Mouse (Mus musculus) mouse trophoblast stem cell (cell line): ENCODE data around the gene Wdr83.
"Not testable (repeated sequence)": the region's sequence is repeated elsewhere in the genome, so short reads cannot be mapped to it uniquely, and the experiment has no call there.

Experiments used
- in situ Hi-C, 2 experiments: fragments of 300-500 bp; cut with MseI, MboI; formaldehyde crosslinking; loops; 2 replicates in 1 of 2; 3 replicates in 1 of 2; pipeline ENCODE4 v1.15.1; 2025

Gene Wdr83

DNA sequence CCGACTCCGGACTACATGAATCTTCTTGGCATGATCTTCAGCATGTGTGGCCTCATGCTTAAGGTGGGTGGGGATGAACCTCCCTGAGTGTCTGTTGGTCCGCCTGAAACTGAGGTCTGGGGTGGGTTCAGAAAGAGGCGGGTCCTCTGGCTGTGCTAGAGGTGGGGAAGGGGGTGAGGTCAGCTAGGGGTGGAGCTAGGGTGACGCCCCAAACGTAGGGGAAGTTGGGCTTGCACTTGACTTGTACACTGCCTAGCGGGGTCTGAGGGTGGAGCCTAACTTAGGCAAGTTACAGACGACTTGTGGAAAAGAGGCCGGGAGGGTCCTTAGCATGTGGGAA, at the start of gene Wdr83:
TSS of gene Wdr83 (minus strand) at position 91 of the 340 bp plus-strand sequence.
- in situ Hi-C loops, result no loop called here

DNA sequence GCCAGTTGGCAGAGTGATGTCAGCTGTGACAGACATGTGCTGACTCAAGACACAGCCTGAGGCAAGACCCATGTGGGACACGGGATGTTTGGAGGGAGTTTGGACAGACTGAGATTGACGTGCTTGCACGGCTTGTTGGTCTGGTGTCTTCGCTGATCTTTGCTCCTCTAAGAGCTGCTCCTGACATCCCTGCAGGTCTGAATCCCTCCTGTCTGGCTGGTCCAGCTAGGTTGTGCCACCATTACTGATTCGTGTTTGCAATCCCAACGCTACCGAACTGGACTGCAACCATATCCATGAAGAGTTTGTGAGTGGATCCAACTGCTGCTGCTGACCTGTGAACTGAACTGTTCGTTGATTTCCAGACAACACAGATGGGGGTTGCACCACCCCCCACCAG, 42.6 kb upstream of the Wdr83 start:
- in situ Hi-C loops, result no loop called here

DNA sequence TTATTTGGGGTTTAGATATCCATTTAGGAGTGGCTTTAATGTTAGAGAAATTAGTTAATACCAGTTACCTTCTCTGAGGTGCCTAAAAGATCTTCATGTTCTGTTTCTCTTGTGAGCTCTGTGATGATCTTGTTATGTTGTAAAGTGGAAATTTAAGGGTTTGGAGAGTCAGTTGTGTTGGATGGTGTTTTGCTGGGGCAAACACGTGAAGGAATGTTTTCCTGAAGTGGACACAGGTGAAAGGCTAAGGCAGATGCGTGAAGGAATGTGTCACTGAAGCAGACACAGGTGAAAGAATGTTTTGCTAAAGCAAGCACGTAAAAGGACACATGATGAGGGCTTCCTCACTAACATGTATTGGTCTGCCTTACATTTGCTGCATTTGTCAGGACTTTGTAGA, 41.9 kb upstream of the Wdr83 start, which contains the start of gene Zfp791:
TSS of gene Zfp791 (minus strand) at position 101 of the 400 bp plus-strand sequence.
- in situ Hi-C loops, result no loop called here

DNA sequence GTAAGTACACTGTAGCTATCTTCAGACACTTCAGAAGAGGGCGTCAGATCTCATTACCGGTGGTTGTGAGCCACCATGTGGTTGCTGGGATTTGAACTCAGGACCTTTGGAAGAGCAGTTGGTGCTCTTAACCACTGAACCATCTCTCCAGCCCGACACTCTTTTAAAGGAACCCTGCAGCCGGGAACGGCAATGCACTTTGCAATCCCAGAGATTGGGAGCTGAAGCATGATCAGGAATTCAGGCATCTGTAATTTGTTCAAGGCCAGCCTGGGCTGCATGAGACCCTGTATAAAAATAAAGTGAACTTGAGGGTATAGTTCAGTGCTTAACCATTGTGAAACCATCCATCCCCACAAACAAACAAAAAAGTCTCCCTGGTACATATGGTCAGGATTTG, 39.1 kb upstream of the Wdr83 start:
- in situ Hi-C loops, result not testable (repeated sequence)

DNA sequence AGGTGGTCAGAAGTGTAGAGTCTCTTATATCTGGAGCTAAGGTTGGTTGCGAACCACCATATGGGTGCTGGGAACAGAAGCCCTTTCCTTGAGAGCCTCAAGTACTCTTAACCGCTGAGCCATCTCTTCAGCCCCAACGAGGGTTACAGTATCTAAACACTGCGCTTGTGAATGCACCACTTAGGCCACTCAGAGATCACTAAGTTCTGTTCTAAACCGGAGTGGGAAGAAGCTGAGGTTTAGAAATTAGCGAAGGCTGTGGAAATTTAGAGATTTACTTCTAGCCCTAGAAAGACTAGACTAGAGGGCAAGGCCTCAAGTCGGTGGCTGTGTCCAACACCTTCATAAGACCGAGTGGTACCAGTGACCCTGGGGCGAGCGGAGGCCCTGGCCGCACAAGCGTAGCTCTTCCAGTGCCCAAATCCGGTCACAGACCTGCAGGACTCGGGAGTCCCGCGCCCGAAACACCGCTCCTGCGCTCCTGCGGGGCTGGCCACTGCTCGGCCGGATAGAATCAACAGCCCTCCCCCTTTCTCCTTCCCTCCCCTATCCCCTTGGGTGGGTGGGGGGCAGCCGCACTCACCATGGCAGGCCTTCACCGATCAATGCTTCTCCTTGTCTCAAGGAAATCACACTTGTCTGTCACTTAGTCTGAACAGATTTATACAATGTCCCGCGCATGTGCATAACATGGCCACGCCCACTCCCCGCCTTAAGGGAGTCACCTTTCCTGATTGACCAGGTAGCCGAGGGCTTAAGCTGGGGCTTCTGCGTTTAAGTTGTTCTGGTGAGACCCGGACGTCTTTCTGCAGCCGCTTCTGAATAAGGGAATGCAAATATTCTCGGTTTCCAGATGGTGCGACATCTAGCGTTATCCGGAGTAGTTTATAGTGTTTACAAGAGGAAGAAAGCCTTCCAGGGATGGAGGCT, 38.2 kb upstream of the Wdr83 start:
- in situ Hi-C loops, result no loop called here

DNA sequence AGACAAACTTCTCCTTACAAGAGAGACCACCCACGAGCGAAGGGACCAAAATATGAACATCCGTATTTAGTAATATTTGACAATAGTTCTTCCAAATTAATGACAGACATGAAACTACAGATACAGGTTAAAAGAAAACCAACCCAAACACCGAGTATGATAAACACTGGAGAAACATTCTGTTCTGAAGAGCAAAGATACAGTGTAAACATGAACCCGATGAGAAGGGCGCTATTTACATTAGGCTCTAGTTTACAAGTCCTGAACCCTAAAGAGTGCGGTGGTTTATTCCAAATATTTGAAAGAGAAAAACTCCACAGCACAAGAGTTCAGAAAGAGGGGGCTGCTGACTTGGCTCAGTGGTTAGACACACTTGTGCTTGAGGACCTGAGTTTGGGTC, 35.9 kb upstream of the Wdr83 start:
- in situ Hi-C loops, result no loop called here

DNA sequence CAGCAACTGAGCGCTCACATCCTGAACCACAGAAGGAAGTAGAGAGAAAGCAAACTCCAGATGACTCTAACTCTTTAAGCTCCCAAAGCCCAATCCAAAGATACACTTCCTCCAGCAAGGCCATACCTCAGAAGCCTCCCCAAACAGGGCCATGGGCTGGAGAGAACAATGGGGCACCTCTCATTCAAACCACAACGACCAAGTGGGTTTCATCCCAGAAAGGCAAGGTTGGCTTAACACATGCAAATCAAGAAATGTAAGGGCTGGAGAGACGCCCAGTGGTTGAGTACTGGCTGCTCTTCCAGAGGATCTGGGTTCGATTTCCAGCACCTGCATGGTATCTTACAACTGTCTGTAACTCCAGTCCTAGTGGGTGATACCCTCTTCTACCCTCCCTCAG, 34.4 kb upstream of the Wdr83 start:
- in situ Hi-C loops, result no loop called here

DNA sequence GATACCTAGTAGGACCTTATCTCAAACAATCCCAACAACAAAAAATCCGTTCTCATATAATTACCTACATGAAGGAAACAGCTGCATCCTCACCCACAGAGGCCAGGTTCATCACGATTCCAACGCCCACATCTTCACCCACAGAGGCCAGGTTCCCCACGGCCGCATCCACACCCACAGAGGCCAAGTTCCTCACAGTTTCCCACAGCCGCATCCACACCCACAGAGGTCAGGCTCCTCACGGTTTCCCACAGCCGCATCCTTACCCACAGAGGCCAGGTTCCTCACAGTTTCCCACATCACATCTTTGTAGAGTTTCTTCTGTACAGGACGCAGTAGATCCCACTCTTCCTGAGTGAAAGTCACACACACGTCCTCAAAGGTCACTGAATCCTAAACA, 32.1 kb upstream of the Wdr83 start:
- in situ Hi-C loops, result no loop called here

DNA sequence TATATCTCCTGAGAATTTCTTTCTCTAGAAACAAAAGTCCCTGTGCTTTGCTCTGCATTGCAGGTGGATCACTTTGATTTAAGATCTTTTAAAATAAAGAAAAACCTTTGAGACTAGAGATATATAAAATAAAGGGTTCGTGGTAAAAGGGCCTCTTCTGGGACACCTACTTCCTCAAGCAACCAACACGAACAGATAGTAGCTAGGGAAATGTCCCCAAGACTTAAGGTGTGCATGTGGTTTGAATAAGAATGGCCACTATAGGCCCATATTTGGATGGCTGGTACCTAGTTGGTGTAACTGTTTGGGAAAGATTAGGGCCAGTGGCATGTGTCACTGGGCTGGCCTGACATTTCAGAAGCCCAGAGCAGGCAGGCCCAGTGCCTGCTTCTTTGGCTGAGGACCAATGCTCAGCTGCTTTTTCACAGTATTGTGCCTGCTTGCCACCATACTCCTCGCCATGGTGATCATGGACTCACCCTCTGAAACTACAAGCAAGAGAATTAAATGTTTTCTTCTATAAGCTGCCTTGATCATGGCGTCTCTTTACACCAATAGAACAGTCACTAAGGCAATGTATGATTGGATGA, 19.1 kb upstream of the Wdr83 start:
- in situ Hi-C loops, result no loop called here

DNA sequence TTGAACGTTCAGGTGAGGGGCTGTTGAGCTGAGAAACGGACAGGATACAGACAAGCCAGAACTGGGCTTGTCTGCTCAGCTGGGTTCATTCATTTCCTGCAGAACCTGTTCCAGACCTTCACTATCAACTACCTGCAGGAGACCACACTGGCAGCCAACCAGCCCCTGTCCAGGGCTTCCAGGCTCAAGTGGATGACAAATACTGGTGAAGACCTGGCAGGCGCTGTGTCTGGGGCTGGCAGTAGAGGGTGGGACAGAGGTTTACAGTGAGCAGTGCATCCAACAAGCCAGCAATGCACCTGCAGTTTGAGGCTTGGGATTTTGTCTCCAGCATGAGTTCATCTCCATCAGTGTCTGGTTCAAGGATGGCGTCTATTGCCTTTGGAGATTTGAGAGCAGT, 15.7 kb upstream of the Wdr83 start:
- in situ Hi-C loops, result no loop called here

DNA sequence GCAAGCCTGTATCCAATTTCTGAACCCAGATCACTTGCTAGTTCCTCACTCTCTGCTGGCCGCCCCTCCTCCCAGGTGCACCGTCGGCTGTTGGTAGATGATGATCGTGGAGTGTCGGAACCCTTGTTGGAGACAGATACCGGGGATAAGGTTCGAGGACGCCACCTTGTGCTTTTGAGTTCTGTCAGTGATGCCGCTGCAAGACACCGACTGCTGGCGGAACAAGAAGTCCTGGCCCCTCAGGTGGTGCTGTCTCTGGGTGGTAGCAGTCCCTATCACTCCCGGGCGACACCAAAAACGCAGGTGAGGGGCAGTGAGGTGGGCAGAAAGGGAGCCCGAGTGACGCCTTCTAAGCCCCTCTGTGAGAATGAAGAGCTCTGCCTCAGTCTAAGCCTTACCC, 15.1 kb upstream of the Wdr83 start:
- in situ Hi-C loops, result no loop called here

DNA sequence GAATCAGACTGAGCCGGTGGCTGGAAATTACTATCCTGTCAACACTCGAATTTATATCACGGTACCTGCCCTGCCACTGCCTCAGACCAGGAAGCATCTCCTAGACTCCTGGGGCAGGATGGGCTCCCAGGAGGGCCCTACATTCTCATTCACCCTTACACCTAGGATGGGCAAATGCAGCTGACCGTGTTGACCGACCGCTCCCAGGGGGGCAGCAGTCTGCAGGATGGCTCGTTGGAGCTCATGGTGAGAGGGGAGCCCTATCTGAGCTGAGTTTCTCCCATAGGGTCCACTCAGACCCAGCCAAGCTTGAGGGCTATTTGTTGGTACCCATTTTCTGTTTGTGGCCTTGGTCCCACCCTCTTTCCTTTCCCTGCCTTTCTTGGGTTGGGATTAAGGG, 14.5 kb upstream of the Wdr83 start:
- in situ Hi-C loops, result no loop called here

DNA sequence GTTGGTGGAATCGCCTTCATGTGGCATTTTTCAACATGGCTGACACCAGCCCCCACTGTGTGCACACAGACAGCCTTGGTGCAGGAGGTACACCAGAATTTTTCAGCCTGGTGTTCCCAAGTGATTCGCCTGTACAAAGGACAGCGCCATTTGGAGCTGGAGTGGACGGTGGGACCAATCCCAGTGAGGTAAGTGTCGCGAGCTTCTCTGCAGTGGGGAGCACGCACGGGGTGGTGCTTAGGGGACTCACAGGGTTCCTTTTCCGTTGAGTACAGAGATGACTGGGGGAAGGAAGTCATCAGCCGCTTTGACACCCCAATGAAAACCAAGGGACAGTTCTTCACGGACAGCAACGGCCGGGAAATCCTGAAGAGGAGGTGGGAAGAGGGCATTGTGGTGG, 13.9 kb upstream of the Wdr83 start:
- in situ Hi-C loops, result no loop called here

DNA sequence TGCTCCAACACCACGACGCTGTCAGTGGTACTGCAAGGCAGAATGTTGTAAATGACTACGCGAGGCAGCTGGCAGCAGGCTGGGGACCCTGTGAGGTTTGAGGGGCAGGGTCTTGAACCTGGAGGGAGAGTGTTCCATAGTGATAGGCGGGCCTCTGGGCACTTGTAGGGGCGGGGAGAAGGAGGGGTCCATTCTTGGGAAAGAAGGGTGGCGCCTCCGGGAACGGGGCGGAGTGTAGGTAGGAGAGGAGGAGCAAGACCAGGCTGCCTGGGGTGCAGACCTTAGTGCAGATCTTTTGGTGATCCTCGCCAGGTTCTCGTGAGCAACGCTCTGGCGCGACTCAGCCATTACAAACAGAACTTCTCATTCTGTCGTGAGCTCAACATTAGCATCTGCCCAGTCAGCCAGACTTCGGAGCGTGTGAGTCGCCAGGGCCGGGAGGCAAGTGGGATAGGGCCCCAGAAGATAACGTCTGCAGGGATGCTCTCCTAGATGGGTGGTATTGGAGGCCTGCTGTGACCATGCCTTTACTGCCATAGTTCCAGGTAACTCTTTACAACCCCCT, 10.5 kb upstream of the Wdr83 start:
- in situ Hi-C loops, result no loop called here

DNA sequence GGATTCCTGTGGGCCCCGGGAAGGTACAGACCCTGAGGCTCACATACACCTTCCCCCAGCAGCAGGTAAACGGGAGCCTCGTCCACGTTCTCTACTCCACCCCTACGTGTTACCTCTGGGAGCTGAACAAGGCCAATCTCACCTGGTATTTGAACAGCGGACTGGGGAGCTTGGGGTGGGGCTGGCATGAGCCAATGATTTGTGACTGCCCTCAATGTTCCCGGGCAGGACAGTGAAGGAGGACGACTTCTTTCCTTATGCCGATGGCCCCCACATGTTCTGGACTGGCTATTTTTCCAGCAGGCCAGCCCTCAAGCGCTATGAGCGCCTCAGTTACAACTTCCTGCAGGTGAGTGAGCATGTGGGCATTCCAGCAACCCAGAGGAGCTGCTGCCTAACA, 9.8 kb upstream of the Wdr83 start:
- in situ Hi-C loops, result no loop called here

DNA sequence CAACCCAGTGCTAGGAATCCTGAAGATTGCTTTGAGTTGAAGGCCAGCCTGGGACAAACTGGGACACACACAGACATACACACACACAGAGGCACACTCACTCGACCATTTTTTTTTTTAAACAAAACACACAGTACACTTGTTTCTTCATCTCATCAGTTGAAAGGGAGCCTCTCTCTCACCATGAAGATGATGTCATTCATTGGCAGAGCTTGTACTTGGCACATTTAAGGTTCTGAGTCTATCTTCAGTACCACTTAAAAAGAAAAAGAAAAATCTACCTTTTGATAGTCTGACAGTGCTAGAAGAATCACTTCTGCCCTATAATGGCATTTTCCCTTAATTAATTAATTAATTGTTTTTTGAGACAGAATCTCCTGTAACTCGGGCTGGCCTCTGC, 7.7 kb upstream of the Wdr83 start:
- in situ Hi-C loops, result no loop called here

DNA sequence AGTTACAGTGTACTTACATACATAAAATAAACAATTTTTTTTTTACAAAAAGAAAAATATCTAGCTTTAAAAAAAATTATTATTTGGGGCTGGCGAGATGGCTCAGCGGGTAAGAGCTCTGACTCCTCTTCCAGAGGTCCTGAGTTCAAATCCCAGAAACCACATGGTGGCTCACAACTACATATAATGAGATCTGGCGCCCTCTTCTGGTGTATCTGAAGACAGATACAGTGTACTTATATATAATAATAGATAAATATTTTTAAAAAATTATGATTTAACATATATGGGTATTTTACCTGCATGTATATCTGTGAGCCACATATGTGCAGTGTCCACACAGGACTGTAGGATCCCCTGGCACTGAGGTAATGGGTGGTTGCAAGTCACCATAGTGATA, 5.1 kb upstream of the Wdr83 start:
- in situ Hi-C loops, result no loop called here

DNA sequence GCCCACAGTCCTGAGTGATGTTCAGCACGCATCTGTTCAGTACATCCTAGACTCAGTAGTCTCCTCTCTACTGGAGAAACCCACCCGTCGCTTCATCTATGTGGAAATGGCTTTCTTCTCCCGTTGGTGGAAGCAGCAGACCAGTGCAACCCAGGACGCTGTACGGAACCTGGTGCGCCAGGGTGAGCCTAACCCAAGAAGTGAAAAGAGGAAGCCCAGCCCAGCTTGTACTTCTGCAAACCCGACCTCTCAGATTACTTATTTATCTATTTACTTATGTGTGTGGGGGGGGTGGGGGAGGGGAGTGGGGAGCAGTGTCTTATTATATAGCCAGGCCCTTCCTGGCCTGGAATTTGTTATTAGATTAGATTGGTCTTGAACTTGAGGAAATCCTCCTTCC, 3.5 kb upstream of the Wdr83 start:
- in situ Hi-C loops, result no loop called here

DNA sequence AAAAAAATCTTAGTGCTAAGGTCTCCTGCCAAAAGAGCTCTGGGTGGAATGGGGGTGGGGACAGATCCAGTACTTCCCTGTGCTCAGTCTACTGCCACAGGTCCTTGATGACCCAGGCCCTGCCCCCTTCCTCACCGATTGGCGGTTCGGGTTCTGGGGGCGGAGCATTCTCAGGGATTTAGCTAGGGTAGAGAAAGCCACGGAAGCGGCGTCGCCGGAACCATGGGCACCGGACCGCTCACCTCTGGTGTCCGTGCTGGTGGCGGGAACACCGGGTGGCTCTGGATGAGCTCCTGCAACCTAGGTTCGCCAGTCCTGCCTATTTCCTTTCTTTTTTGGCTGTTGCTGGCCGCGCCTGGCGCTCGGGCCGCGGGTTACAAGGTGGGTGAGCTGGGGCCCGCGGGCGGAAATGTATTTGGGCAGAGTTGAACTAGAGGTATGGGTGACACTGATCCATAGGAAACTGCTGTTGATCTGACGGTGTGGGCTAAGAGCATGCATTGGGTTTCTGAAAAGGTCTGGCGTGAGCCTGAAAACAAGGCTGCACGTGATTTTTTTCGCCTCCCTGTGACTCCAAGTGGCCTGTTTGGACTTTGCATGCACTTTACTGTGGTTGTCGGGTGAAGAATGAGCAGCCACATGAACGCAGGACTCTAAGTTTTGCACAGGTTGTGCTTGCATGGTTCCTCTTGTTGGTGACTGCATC, 2.2 kb upstream of the Wdr83 start, which contains the start of gene Man2b1:
TSS of gene Man2b1 (plus strand) at position 163 of the 706 bp plus-strand sequence.
- in situ Hi-C loops, result no loop called here

DNA sequence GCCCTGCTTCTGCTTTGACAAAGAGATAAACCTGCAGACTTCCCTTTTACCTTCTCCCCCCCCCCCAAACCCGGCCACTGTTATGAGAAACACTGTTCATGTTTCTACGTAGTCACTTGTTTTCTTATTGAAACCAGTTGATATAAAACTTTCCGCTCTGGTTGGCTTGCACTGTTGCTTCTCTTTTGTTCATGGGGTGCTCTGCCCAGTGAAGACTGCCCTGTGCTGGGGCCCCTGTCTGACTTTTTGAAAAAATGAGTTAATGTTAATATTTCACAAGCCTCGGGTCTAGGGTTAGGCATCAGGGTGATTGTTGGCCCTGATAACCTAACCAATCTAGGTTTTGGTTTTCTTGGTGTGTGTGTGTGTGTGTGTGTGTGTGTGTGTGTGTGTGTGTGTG, 1.1 kb upstream of the Wdr83 start:
- in situ Hi-C loops, result not testable (repeated sequence)

DNA sequence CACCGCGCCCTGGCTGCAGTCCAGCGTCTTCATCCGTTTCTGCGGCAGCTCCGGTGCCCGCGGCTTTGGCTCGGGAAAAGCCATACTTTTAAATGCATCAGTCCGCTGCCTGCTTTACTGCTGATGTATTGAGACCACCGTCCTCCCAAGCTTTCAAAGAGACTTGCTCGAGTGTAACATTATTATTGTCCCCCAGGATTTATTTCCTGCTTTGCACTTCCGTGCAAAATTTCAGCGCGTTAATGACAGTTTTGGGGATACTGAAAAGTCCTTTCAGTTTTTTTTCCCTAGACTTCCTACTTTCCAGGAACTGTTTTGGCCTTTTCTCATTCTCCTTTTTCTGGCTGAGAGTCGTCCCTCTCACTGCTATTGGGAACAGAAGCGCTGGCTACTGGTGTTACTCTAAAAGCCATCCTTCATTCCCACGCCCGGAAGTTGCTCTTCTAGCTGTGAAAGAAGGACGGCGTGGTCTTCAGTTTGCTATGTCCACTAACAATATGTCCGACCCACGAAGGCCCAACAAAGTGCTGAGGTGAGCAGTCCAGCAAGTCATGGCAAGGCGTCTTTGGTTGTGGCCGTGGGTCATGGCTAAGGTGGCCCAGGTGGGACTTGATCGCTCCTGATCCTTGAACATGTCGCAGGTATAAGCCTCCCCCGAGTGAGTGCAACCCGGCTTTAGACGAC, 432 bp downstream of the Wdr83 start, which contains the start of gene Wdr83os:
TSS of gene Wdr83os (plus strand) at position 209 of the 684 bp plus-strand sequence.
- in situ Hi-C loops, result no loop called here

DNA sequence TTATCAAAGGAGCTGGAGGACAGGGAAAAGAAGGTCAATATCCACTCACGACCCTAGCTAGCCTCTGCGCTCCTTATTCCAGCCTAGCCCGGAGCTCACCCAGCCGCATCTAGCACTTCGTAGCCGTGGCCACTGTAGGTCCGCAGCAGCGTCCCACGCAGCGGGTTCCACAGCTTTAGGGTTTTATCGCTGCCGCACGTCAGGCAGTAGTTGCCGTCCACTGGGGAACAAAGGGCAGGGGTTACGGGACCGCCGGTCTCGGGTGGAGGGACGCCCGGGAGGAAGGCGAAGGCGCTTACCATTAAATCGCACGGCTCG, 933 bp downstream of the Wdr83 start:
- in situ Hi-C loops, result no loop called here
